Mouse (Mus musculus): ENCODE data around the gene C1qtnf7.

Gene C1qtnf7

DNA sequence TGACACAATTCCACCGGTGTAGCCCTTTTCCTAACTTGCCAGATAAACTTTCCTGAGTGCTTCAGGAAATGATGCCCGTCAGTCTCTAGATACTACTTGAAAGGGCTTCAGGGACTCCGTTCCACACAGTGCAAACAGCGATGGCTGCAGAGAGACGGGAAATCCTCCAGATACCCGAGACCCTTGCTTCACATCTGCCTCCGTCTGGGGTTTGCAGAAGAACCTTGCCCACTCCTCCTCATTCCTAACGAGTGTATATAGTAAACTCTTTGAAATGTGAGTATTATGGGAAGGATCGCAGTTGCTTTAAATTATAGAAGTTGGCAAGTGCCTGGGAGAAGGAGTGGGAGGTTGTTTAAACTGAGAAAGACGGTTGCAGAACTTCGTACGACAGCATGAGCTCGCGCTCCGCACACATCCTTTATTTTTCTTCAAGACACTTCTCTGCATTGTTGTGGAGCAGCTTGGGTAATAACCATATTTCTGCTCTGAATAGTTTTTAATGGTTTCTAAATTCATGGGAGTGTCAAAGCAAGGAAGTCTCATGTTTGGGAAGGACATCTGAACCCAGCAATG lies at the start of gene C1qtnf7:
Gene C1qtnf7, plus strand, starts transcription at position 138 of the 576 bp plus-strand sequence.
- no peak for DNase-seq (ENCODE audit: low spot score)

DNA sequence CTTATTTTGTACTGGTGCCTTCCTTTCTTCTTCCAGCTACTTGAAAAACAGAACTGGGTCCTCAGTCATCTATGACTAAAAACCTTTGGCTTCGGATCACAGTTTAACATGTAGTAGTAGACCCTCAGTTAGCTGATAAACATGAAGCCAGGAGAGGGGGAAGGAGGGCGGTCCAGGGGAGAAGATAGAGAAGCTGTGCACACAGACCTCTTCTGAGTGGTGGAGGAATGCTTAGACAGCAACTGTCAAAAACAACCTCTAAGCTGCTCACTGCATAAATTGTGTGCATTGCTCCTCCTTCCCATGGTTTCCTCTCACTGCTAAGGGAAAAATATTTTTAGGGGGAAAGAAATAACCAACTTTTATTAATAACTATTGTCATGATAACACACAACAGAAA lies 48.6 kb upstream of the C1qtnf7 start:
- DNase-seq (ENCODE audit: low spot score) = no peak

DNA sequence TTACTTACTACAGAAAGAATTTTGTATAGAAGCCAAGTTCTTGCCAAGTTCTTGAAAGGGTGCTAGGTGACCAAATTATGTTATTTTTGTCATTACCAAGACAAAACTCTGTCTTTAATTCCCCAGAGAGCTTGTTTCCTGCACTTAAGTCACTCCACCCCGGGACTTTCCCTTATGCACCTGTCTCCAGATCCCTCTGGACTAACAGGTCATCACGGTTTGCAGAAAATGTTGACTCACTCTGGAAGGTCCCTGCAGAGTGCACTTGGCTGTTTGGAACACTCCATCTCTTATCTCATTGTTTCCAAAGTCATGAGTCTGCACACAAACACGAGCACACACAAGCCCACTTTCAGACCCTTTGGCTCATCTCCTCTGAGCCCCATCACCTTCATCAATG lies 48.1 kb upstream of the C1qtnf7 start:
- no peak for DNase-seq (ENCODE audit: low spot score)

GRCm38 (mm10) chr5:43468937-43469336 lies 46.4 kb upstream of the C1qtnf7 start:
- no peak for DNase-seq (ENCODE audit: low spot score)

DNA sequence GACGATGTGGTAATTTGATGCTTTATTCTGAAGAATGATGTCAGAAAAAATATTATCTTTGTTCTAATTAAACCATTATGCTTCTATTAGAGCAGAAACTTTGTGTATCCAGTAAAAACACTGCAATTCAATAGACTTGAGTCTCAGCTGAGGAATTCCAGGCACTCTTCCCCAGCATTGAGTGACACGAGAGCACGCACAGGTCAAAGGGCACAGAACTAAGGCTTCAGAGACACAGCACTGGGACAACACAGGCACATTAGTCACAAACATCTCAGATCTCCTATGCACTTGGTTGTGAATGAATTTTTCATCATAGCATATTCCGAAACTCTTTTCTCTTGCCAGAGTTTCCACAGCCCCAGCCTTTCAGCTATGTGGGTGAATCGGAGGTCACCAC lies 37.4 kb upstream of the C1qtnf7 start:
- DNase-seq (ENCODE audit: low spot score) = no peak

DNA sequence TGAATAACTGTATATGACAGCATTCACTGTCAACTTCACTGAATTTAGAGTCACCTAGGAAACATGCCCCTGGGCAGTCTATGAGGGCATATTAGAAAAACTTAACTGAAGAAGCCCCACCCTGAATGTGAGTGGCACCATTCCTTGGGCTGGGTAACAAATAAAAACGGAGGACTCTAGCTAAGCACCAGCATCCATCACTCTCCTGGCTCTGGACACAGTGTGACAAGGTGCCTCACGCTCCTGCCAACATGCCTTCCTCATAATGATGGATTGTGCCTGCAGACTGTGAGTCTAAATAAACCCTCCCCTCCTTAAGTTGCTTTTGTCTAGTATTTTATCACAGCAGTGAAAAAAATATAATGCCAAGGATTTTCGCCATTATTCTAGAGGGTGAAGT lies 35.3 kb upstream of the C1qtnf7 start:
- no peak for DNase-seq (ENCODE audit: low spot score)

DNA sequence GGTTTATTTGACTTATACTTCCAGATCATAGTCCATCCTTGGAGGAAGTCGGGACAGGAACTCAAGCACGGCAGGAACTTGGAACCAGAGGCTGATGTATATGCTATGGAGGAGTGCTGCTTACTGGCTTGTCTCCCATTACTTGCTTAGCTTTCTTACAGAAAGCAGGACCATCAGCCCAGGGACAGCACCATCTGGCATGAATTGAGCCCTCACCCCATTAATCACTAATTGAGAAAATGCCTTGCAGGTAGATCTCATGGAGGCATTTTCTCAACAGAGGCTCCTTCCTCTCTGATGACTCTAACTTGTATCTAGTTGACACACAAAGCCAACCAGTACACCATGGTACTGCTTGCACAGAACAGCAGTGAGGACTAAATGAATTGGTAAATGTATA lies 34.6 kb upstream of the C1qtnf7 start:
- DNase-seq (ENCODE audit: low spot score) = no peak

DNA sequence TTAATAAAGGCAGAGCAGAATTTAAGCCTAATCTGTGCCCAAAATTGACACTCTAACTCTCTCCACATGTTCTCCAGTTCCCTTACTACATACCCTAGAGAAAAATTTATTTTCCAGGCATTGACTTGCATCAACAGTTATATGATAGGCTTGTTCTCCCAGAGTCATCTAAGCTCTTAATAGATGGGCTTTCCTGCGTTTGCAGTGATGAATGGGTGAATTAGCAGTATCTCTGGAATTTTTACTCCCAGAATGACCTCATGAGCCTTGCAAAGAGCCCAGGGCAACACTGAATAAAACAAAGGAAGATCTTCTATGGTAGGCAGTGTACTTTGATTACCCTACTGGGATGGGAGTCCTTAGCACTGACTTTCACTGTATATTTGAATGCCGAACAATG lies 33.5 kb upstream of the C1qtnf7 start:
- no peak for DNase-seq (ENCODE audit: low spot score)

- no peak for DNase-seq (ENCODE audit: low spot score)
These were observed 13.5 kb upstream of the C1qtnf7 start for GRCm38 (mm10) chr5:43501887-43502286.

- DNase-seq (ENCODE audit: low spot score) = no peak
These were observed 11.0 kb upstream of the C1qtnf7 start for GRCm38 (mm10) chr5:43504243-43504786.

GRCm38 (mm10) chr5:43508470-43508869 lies 6.9 kb upstream of the C1qtnf7 start:
- no peak for DNase-seq (ENCODE audit: low spot score)

GRCm38 (mm10) chr5:43508892-43509291 lies 6.4 kb upstream of the C1qtnf7 start:
- no peak for DNase-seq (ENCODE audit: low spot score)

DNA sequence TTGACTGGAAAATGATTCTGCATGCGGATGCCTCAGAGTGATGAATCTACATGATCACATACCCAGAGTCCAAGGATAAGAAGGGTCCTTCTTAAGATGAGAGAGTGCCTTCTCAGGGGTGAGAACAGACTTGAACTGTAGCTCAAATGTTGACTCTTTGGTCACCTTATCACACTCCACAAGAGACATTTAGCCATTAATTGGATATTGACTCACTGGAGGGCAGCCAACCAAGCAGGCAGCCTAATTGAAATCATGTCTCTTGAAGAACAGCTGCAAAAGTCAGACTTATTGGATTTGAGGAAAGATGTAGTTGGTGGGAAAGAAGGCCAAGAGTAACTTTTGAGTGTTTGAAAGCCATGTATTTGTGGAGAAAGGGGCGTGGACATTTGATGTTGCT lies 4.2 kb upstream of the C1qtnf7 start:
- DNase-seq (ENCODE audit: low spot score) = no peak

- no peak for DNase-seq (ENCODE audit: low spot score)
These were observed 1.2 kb downstream of the C1qtnf7 start for GRCm38 (mm10) chr5:43516491-43516890.

GRCm38 (mm10) chr5:43517313-43517712 lies 2.0 kb downstream of the C1qtnf7 start:
- no peak for DNase-seq (ENCODE audit: low spot score)

- no peak for DNase-seq (ENCODE audit: low spot score)
These were observed 4.6 kb downstream of the C1qtnf7 start for GRCm38 (mm10) chr5:43519905-43520304.

DNA sequence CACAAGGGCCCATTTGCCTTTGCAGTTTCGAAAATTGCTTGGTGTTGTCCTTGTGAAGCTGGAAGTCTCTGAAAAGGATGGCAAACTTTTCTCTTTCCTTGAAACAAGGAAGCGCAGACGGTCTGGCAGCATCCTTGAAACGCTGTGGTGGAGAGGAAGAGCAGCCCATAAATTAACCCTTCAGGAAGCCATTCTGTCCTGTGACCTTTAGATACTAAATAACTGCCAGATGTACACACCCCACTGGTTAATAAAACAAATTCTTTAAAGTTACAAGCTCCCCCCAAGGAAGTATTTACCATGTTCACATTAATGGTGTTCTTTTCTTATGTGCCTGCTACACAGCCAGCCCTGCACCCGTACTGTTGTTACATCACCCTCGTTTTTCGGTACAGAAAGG lies 6.0 kb downstream of the C1qtnf7 start:
- no peak for DNase-seq (ENCODE audit: low spot score)

GRCm38 (mm10) chr5:43522866-43523265 lies 7.5 kb downstream of the C1qtnf7 start:
- DNase-seq (ENCODE audit: low spot score) = no peak

DNA sequence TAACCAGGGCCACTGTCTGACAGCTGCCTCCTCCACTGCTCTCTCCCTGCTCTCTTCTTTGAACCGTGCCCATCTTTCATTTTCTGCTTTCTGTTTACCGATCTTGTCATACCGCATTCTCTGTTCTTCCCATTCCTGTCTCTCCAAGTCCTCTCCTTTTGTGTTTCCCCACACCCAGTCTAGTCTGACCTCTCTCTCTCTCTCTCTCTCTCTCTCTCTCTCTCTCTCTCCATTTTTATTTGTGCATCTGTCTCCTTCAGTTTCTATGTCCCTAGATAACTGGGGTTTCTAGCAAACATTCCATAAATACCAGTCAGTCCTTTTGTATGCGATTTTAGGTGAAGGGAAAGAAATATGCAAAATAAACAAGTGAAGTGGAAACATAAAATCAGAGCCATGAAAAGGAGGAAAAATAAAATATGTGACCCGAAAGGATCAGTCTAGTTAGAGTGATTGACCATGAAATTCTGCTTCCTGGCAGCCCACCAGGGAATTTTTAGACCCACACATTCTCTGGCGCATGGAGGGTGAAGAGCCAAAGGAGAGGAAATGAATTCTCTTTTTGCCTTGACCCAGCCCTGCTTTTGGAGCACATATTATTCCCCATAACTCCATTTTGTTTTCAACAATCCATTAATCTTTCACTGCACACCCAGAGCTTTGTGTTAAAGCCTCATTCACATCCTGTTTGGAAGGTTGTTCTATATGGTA lies 11.7 kb downstream of the C1qtnf7 start:
- peak; percentile 42 for DNase-seq (ENCODE audit: low spot score)

DNA sequence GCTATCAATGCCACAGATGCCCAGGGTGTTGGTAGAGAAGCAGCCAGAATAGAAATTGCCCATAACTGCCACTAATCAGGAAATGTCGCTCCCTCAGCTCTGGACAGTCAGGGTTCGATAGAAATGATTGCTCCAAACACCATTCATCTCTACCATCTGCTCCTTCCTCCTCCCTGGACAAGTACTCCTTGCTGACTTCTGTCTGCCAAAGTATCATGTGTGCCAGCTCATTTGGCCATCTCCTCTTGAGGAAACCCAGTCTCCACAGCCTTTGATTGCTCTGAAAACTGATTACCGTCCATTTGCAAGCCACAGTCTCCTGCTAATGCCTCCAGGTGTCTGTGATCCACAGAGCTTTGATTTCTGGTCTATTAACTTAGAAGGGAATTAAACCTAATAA lies 14.8 kb downstream of the C1qtnf7 start:
- no peak for DNase-seq (ENCODE audit: low spot score)

DNA sequence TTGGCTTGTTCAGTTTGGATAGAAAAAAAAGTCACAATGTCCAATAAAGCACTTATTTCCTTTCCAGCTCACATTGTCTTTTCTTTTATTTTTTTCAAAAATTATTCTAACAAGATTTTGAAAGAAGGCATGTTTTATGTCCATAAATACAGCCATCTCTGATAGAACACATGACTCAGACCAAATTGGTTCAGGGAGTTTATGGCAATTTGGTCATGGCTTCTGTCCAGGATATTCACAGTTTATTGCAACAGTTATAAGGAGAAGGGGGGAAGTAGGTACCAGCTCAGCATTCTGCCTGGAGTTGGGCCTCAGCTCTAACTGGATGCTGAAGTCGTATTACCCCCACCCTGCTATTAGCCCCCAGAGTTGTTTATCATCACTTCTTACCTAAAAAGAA lies 15.5 kb downstream of the C1qtnf7 start:
- DNase-seq (ENCODE audit: low spot score) = no peak

DNA sequence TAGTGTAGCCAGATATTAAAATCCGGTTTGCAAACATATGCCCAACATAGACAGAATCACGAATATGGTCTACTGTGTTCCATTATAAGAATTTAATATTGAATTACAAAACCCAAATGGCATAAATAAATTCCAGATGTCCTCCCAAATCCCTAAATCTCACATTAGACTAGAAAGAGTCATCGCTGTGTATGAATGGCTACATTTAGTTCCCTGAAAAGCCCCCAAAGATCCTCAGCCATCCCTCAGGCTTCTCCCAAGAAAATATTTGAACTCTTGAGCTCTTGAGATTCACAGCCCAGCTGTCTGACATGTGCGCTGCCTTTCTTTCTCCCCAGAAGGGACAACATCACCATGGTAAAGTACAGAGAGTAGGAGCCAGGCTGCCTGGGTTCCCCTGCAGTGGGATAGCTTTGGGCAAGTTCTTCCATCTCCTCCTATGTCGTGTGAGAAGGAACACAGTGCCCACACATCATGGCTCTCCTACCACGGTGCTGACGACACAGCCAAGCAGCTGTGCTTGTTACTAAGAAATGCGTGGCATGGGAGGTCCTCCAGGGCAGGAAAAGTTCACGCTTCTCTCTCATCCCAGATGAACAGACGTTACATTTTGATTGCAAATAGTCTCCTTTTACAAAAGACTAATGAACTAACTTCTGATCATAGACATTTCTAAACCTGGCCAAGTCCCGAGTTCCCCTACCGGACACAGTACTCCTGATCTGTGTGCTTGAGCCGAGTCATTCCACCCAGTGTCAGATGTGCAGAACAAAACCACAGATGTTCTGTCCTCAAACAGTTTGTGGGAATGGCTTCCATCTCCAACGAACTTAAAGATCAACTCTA lies 23.2 kb downstream of the C1qtnf7 start:
- no peak for DNase-seq (ENCODE audit: low spot score)

- no peak for DNase-seq (ENCODE audit: low spot score)
These were observed 23.8 kb downstream of the C1qtnf7 start for GRCm38 (mm10) chr5:43539168-43539516.

All from retina, embryonic 14.5 days (tissue).